In genomic region chr2:74736688-74737577, GRCm38 (mm10) we compare ENCODE assay signal across 10 mouse cellular contexts. TPM values are rescaled to one million over a fixed set of nuclear protein-coding genes. Genes with fewer than 3 reads are reported as not detected.
DNase-seq lines count a peak whose midpoint lies in the region; ATAC-seq lines count a peak whose summit lies in the region.
"Had no signal": no experiment of that assay in that cellular context is flagged by ENCODE, and none has a peak within 500 bp of the region (broad histone marks: within the 10 kb centered on the region; RNA-seq: fewer than 3 reads in every experiment).

No protein-coding gene starts in this region.

- no peak for DNase-seq in kidney, postnatal 4 days
- DNase-seq in embryonic facial prominence, embryonic 14.5 days (ENCODE audit: low spot score), result no peak
- DNase-seq in intestine, embryonic 14.5 days (ENCODE audit: low spot score), result peak; percentile 62
- DNase-seq in adipocyte (ENCODE audit: low spot score), result no peak
- DNase-seq in cerebellum, adult 9-10 months, result no peak
- DNase-seq: kidney, adult 9 months; thymus, postnatal 14 days had no signal

- H3K4me1 ChIP-seq in kidney, embryonic 15.5 days, result peaks cover 99% of the 10 kb centered on the region
- H3K4me1 ChIP-seq in embryonic facial prominence, embryonic 14.5 days (ENCODE audit: control insufficient read depth, insufficient read depth, low read length), result no peaks in the 10 kb centered on the region; the same call in 1 of the 2 replicates
- peaks cover 3% of the 10 kb centered on the region; the same call in 1 of the 2 replicates for H3K4me1 ChIP-seq in intestine, embryonic 14.5 days (replicated peaks; ENCODE audit: control insufficient read depth, insufficient read depth, low read length)
- H3K4me1 ChIP-seq in stomach, embryonic 14.5 days (ENCODE audit: control insufficient read depth, insufficient read depth, low read length), result no peaks in the 10 kb centered on the region

- peak overlapping the region; percentile 39; the same call in 1 of the 2 replicates for H3K9ac ChIP-seq in kidney, embryonic 15.5 days
- H3K9ac ChIP-seq in embryonic facial prominence, embryonic 14.5 days (ENCODE audit: low read depth, low read length), result peak overlapping the region; percentile 42
- H3K9ac ChIP-seq in intestine, embryonic 14.5 days (ENCODE audit: low read length), result peak overlapping the region; percentile 43
- no peak overlapping the region for H3K9ac ChIP-seq in stomach, embryonic 14.5 days (replicated peaks; ENCODE audit: low read depth, low read length)

- ATAC-seq in kidney, embryonic 15.5 days (replicated peaks; ENCODE audit: low FRiP score), result no peak
- no peak for ATAC-seq in embryonic facial prominence, embryonic 14.5 days (ENCODE audit: low read depth)
- ATAC-seq in intestine, embryonic 14.5 days (replicated peaks; ENCODE audit: low FRiP score, low TSS enrichment, low read depth), result no peak
- ATAC-seq in stomach, embryonic 14.5 days (ENCODE audit: insufficient number of reproducible peaks, insufficient read depth, low FRiP score, low read depth), result no peak
- ATAC-seq: activated CD4-positive, CD25-positive, alpha-beta regulatory T cell, adult 4 months had no signal

- H3K4me2 ChIP-seq in kidney, embryonic 15.5 days, result peak overlapping the region; percentile 77
- peak overlapping the region; percentile 46 for H3K4me2 ChIP-seq in embryonic facial prominence, embryonic 14.5 days (ENCODE audit: low read depth, low read length)
- H3K4me2 ChIP-seq in intestine, embryonic 14.5 days (ENCODE audit: low read length), result peak overlapping the region; percentile 49; the same call in 1 of the 2 replicates
- 0 out of 2 replicates have a peak overlapping the region, but pooled peaks have one; percentile 19 for H3K4me2 ChIP-seq in stomach, embryonic 14.5 days (replicated peaks; ENCODE audit: low read depth, low read length)

- peak overlapping the region; percentile 45 for H3K4me3 ChIP-seq in kidney, embryonic 15.5 days (replicated peaks)
- H3K4me3 ChIP-seq in embryonic facial prominence, embryonic 14.5 days (ENCODE audit: low read depth, low read length), result peak overlapping the region; percentile 29
- H3K4me3 ChIP-seq in intestine, embryonic 14.5 days (ENCODE audit: low read depth, low read length), result peak overlapping the region; percentile 23
- peak overlapping the region; percentile 8; the same call in 1 of the 2 replicates for H3K4me3 ChIP-seq in stomach, embryonic 14.5 days (ENCODE audit: low read depth, low read length)

- H3K9me3 ChIP-seq in kidney, embryonic 15.5 days (replicated peaks), result no peaks in the 10 kb centered on the region
- no peaks in the 10 kb centered on the region for H3K9me3 ChIP-seq in embryonic facial prominence, embryonic 14.5 days (ENCODE audit: control insufficient read depth, low read length)
- no peaks in the 10 kb centered on the region for H3K9me3 ChIP-seq in intestine, embryonic 14.5 days (ENCODE audit: control insufficient read depth, low read length)
- H3K9me3 ChIP-seq in stomach, embryonic 14.5 days (ENCODE audit: control insufficient read depth, low read depth, low read length), result no peaks in the 10 kb centered on the region

- no peaks in the 10 kb centered on the region for H3K36me3 ChIP-seq in kidney, embryonic 15.5 days
- no peaks in the 10 kb centered on the region for H3K36me3 ChIP-seq in embryonic facial prominence, embryonic 14.5 days (ENCODE audit: control insufficient read depth, insufficient read depth, low read length)
- H3K36me3 ChIP-seq in intestine, embryonic 14.5 days (ENCODE audit: control insufficient read depth, insufficient read depth, low read length), result no peaks in the 10 kb centered on the region
- H3K36me3 ChIP-seq in stomach, embryonic 14.5 days (ENCODE audit: control insufficient read depth, insufficient read depth, low read length), result no peaks in the 10 kb centered on the region

- H3K27ac ChIP-seq in kidney, embryonic 15.5 days, result peak overlapping the region; percentile 96
- no peak overlapping the region; the same call in 1 of the 2 replicates for H3K27ac ChIP-seq in embryonic facial prominence, embryonic 14.5 days (replicated peaks; ENCODE audit: low read depth, low read length)
- peak overlapping the region; percentile 70; the same call in 1 of the 2 replicates for H3K27ac ChIP-seq in intestine, embryonic 14.5 days (ENCODE audit: low read depth)
- peak overlapping the region; percentile 16; the same call in 1 of the 2 replicates for H3K27ac ChIP-seq in stomach, embryonic 14.5 days (ENCODE audit: low read length)

- 33% methylated on average over 15 of the region's 15 CpGs for WGBS in kidney, embryonic 15.5 days
- WGBS in embryonic facial prominence, embryonic 14.5 days, result 4% methylated on average over 15 of the region's 15 CpGs
- 22% methylated on average over 15 of the region's 15 CpGs for WGBS in intestine, embryonic 14.5 days
- 2% methylated on average over 15 of the region's 15 CpGs for WGBS in stomach, embryonic 14.5 days

- H3K27me3 ChIP-seq in kidney, embryonic 15.5 days, result peaks cover 26% of the 10 kb centered on the region
- peaks cover 97% of the 10 kb centered on the region for H3K27me3 ChIP-seq in embryonic facial prominence, embryonic 14.5 days (replicated peaks; ENCODE audit: control insufficient read depth, insufficient read depth, low read length)
- H3K27me3 ChIP-seq in intestine, embryonic 14.5 days (replicated peaks; ENCODE audit: control insufficient read depth, insufficient read depth, low read length), result peaks cover 97% of the 10 kb centered on the region
- H3K27me3 ChIP-seq in stomach, embryonic 14.5 days (ENCODE audit: control insufficient read depth, insufficient read depth, low read length), result peaks cover 64% of the 10 kb centered on the region

RNA-seq across cellular contexts. Expression of gene Gm28230, which starts 10.4 kb away (rescaled TPM):
- 1.7 and 2.3 TPM in 2 replicates for polyA plus RNA-seq in kidney, embryonic 15.5 days (2015; fragmentation: Nextera tagmentation; extraction: Ambion mirVana)
- polyA plus RNA-seq in embryonic facial prominence, embryonic 14.5 days (2014; fragmentation: Nextera tagmentation; extraction: Ambion mirVana), result 0.13 TPM in 1 of 2 replicates, not detected in the other
- 0.38 and 0.66 TPM in 2 replicates for polyA plus RNA-seq in intestine, embryonic 14.5 days (2014; fragmentation: Nextera tagmentation; extraction: Ambion mirVana)
- 0.10 TPM in 1 of 2 replicates, not detected in the other for polyA plus RNA-seq in stomach, embryonic 14.5 days (2014; fragmentation: Nextera tagmentation; extraction: Ambion mirVana)
- polyA plus RNA-seq: activated CD4-positive, CD25-positive, alpha-beta regulatory T cell, adult 4 months had no signal

RNA-seq across cellular contexts. Expression of gene Hoxd4, which starts 25.2 kb away (rescaled TPM):
- polyA plus RNA-seq in kidney, embryonic 15.5 days (2015; fragmentation: Nextera tagmentation; extraction: Ambion mirVana), result 5.6 and 5.8 TPM in 2 replicates
- 0.63 and 0.82 TPM in 2 replicates for polyA plus RNA-seq in embryonic facial prominence, embryonic 14.5 days (2014; fragmentation: Nextera tagmentation; extraction: Ambion mirVana)
- 1.6 and 2.9 TPM in 2 replicates for polyA plus RNA-seq in intestine, embryonic 14.5 days (2014; fragmentation: Nextera tagmentation; extraction: Ambion mirVana)
- polyA plus RNA-seq in stomach, embryonic 14.5 days (2014; fragmentation: Nextera tagmentation; extraction: Ambion mirVana), result 0.81 and 0.87 TPM in 2 replicates
- polyA plus RNA-seq: activated CD4-positive, CD25-positive, alpha-beta regulatory T cell, adult 4 months had no signal

RNA-seq across cellular contexts. Expression of gene Hoxd3, which starts 25.2 kb away (rescaled TPM):
- 15.2 and 15.9 TPM in 2 replicates for polyA plus RNA-seq in kidney, embryonic 15.5 days (2015; fragmentation: Nextera tagmentation; extraction: Ambion mirVana)
- 3.8 and 4.7 TPM in 2 replicates for polyA plus RNA-seq in embryonic facial prominence, embryonic 14.5 days (2014; fragmentation: Nextera tagmentation; extraction: Ambion mirVana)
- 27.6 and 27.8 TPM in 2 replicates for polyA plus RNA-seq in intestine, embryonic 14.5 days (2014; fragmentation: Nextera tagmentation; extraction: Ambion mirVana)
- 14.5 and 16.2 TPM in 2 replicates for polyA plus RNA-seq in stomach, embryonic 14.5 days (2014; fragmentation: Nextera tagmentation; extraction: Ambion mirVana)
- polyA plus RNA-seq: activated CD4-positive, CD25-positive, alpha-beta regulatory T cell, adult 4 months had no signal

RNA-seq across cellular contexts. Expression of gene Hoxd1, which starts 25.8 kb away (rescaled TPM):
- 1.2 and 1.5 TPM in 2 replicates for polyA plus RNA-seq in kidney, embryonic 15.5 days (2015; fragmentation: Nextera tagmentation; extraction: Ambion mirVana)
- polyA plus RNA-seq in embryonic facial prominence, embryonic 14.5 days (2014; fragmentation: Nextera tagmentation; extraction: Ambion mirVana), result 3.9 and 4.7 TPM in 2 replicates
- 0.62 TPM in 1 of 2 replicates, not detected in the other for polyA plus RNA-seq in intestine, embryonic 14.5 days (2014; fragmentation: Nextera tagmentation; extraction: Ambion mirVana)
- polyA plus RNA-seq in stomach, embryonic 14.5 days (2014; fragmentation: Nextera tagmentation; extraction: Ambion mirVana), result 0.13 TPM in 1 of 2 replicates, not detected in the other
- polyA plus RNA-seq: activated CD4-positive, CD25-positive, alpha-beta regulatory T cell, adult 4 months had no signal

RNA-seq across cellular contexts. Expression of gene Hoxd8, which starts 32.5 kb away (rescaled TPM):
- polyA plus RNA-seq in kidney, embryonic 15.5 days (2015; fragmentation: Nextera tagmentation; extraction: Ambion mirVana), result 36.4 and 40.8 TPM in 2 replicates
- 8.7 and 10.3 TPM in 2 replicates for polyA plus RNA-seq in embryonic facial prominence, embryonic 14.5 days (2014; fragmentation: Nextera tagmentation; extraction: Ambion mirVana)
- polyA plus RNA-seq in intestine, embryonic 14.5 days (2014; fragmentation: Nextera tagmentation; extraction: Ambion mirVana), result 6.1 and 8.4 TPM in 2 replicates
- 2.6 and 2.9 TPM in 2 replicates for polyA plus RNA-seq in stomach, embryonic 14.5 days (2014; fragmentation: Nextera tagmentation; extraction: Ambion mirVana)
- polyA plus RNA-seq: activated CD4-positive, CD25-positive, alpha-beta regulatory T cell, adult 4 months had no signal

Comparison
In these comparisons a context has a peak if more than half of its experiments do, and no peak if none do; other contexts are left out.
1. H3K4me2 ChIP-seq: peak in every context shown above with its lines; median percentile 77 in kidney, embryonic 15.5 days; 49 in intestine, embryonic 14.5 days; 46 in embryonic facial prominence, embryonic 14.5 days; 19 in stomach, embryonic 14.5 days.